Mouse (Mus musculus): ENCODE measurements at regions not wholly inside any gene's neighbourhood (a gene's known extent, or its start where the extent isn't known, plus 50 kb on each side); places are given as distances from the start of the nearest gene placed in this dataset.

- TF ChIP-seq POLR2A (IDR thresholded peaks at IDR 0.05; ENCODE audit: low read depth, low read length): no peak
- TF ChIP-seq CTCF (IDR thresholded peaks at IDR 0.05; ENCODE audit: extremely low read depth, insufficient read depth, insufficient read length, insufficient replicate concordance): no peak
Observed at GRCm38 (mm10) chr13:97633551-97633950, 126.9 kb downstream of the Gm10260 start.
